Mouse (Mus musculus) brown adipose tissue, adult 24 weeks (tissue): Measurements from ENCODE around the gene Dlat. TPM values are rescaled to one million over a fixed set of nuclear protein-coding genes. Genes with fewer than 3 reads are reported as not detected.

Experiments used
- H3K27ac ChIP-seq: fragments of 200-500 bp; replicated peaks from 2 replicates; pipeline ENCODE4 v1.5.1; 2012; ENCODE audit warnings: low read depth, mild to moderate bottlenecking, low read length
- H3K4me1 ChIP-seq: fragments of 200-500 bp; 2 replicates; pipeline ENCODE4 v1.6.1; 2012; ENCODE audit warnings: low read length, mixed read lengths; ENCODE audit not compliant: control insufficient read depth, insufficient read depth, insufficient read length
- H3K4me3 ChIP-seq: fragments of 200-500 bp; 2 replicates; pipeline ENCODE4 v1.5.1; 2012; ENCODE audit warnings: low read depth, mild to moderate bottlenecking, low read length, moderate library complexity; ENCODE audit not compliant: insufficient read depth
- polyA plus RNA-seq: library from polyadenylated mRNA; stranded (reverse); fragments of >200 nt; gene quantifications from 2 replicates; pipeline ENCODE4 v1.2.4, GENCODE M21; 2012; ENCODE audit not compliant: missing spikeins, insufficient read depth, insufficient read length

Gene Dlat
- polyA plus RNA-seq, 1 experiment = 497 TPM

DNA sequence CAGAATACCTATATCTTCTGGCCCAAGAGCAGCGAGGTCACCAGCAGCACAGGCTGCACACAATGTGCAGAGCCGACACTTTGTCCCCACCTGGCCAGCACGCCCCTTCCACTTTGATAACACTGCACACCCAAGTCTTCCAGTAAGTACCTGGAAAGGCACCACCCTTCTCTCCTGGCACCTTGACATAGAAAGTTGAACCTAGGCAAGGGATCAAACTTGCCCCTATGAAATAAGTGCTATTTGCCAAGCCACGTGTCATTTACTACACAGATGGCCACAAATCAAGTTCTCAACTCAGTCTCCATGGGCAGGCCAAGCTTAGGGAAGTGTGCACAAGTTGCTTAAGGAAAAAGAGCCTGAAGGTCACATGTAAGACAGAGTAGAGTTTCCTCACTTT, 72.6 kb downstream of the Dlat start:
- Histone ChIP-seq H3K4me3 (no peak overlapping the region), H3K4me1 (no peaks in the 10 kb centered on the region), H3K27ac (no peak overlapping the region)

DNA sequence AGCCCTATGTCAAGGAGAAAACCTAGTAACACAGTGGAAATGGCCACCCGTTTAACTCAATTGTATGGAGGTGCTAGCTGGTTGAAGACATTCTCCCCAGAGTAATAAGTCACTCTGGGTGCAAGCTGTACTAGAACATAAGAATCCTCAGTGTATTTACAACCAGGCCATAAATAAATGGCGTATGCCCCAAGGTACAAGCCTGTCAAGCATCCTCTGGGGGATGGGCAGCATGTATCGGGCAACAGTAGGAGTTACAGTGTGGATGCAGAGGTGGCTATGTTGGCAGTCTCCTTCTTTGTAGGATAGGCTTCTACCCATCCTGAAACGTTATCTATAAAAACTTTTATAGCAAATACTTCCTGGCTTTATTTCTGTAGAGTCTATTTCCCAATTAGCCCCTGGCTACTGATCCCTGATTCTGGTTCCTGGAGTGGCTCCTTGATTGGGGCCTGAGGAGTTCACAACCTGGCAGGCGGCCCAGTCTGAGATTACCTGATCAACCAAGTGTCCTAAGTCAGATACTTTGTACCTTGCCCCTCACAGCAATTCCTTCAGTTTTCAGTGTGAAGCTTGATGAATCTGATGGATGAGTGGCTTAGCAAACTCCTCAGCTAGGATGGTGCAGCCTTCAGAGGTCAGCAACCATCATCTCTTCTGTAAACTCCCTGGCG, 74.3 kb downstream of the Dlat start:
- Histone ChIP-seq H3K4me1 (no peaks in the 10 kb centered on the region), H3K4me3 (no peak overlapping the region), H3K27ac (no peak overlapping the region)

Other genes with a start within 250 kb of the Dlat start
- gene Plet1, start 165.3 kb downstream of the Dlat start, polyA plus RNA-seq = not detected in 2 replicates
- gene Pts, start 131.1 kb downstream of the Dlat start, polyA plus RNA-seq = 255 and 268 TPM in 2 replicates
- gene Il18, start 105.0 kb downstream of the Dlat start, polyA plus RNA-seq = 2.2 and 3.0 TPM in 2 replicates
- 0.54 and 1.1 TPM in 2 replicates for gene Bco2, start 104.6 kb downstream of the Dlat start, polyA plus RNA-seq
- not detected in 2 replicates for gene Tex12, start 98.5 kb downstream of the Dlat start, polyA plus RNA-seq
- gene Sdhd, start 56.0 kb downstream of the Dlat start, polyA plus RNA-seq = 1,365 and 1,497 TPM in 2 replicates
- 395 and 454 TPM in 2 replicates for gene Timm8b, start 55.9 kb downstream of the Dlat start, polyA plus RNA-seq
- 1.0 and 2.8 TPM in 2 replicates for gene Pih1d2, start 42.5 kb downstream of the Dlat start, polyA plus RNA-seq
- 7.6 and 20.6 TPM in 2 replicates for gene Nkapd1, start 42.3 kb downstream of the Dlat start, polyA plus RNA-seq
- gene Dixdc1, start 79.7 kb upstream of the Dlat start, polyA plus RNA-seq = 5.3 and 9.5 TPM in 2 replicates
- 2.7 and 5.0 TPM in 2 replicates for gene 2310030G06Rik, start 86.8 kb upstream of the Dlat start, polyA plus RNA-seq
- gene Cryab, start 91.5 kb upstream of the Dlat start, polyA plus RNA-seq = 145 and 189 TPM in 2 replicates
- gene Hspb2, start 92.6 kb upstream of the Dlat start, polyA plus RNA-seq = 1.8 and 5.9 TPM in 2 replicates
- 5.1 and 9.2 TPM in 2 replicates for gene Fdxacb1, start 108.5 kb upstream of the Dlat start, polyA plus RNA-seq
- 38.3 and 49.0 TPM in 2 replicates for gene Alg9, start 115.2 kb upstream of the Dlat start, polyA plus RNA-seq
- gene 1110032A03Rik, start 115.7 kb upstream of the Dlat start, polyA plus RNA-seq = 213 and 331 TPM in 2 replicates
- gene Ppp2r1b, start 185.5 kb upstream of the Dlat start, polyA plus RNA-seq = 35.1 and 41.6 TPM in 2 replicates